Mouse (Mus musculus) left cerebral cortex, adult 2 months (tissue): ENCODE data around the gene Gm16867. TPM values are rescaled to one million over a fixed set of nuclear protein-coding genes. Genes with fewer than 3 reads are reported as not detected.
"Not testable (repeated sequence)": the region's sequence is repeated elsewhere in the genome, so short reads cannot be mapped to it uniquely, and the experiment has no call there.

ENCODE experiments used
- DNase-seq, 2 experiments: peaks; one replicate each; pipeline ENCODE4 v3.0.0; 2021 to 2022; ENCODE audit warnings: low spot score in 2 of 2, mixed read lengths in 1 of 2; ENCODE audit errors: extremely low spot score in 1 of 2
- H3K27ac ChIP-seq: fragments of 200-600 bp; 2 replicates; pipeline ENCODE4 v1.8.1; 2022
- H3K4me3 ChIP-seq: fragments of 200-600 bp; 2 replicates; pipeline ENCODE4 v1.8.1; 2022
- intact Hi-C: fragments of 180-260 bp; cut with DNase I; formaldehyde crosslinking; loops from one replicate; pipeline ENCODE4 v1.15.1; 2025
- long read RNA-seq, 2 experiments: library from polyadenylated mRNA; stranded (forward); transcript quantifications; one replicate each; pipeline ENCODE4 v2.0.0; 2021; ENCODE audit warnings: borderline mapping rate in 2 of 2
- total RNA-seq, 2 experiments: library from RNA; stranded (reverse); gene quantifications; 2 replicates each; pipeline ENCODE4 v1.2.3; 2021

The Gm16867 gene
- 10 to 100 TPM; 10.2 to 12.6 TPM for total RNA-seq
- long read RNA-seq, experiment 1, partial matches to known transcripts = 0 of 7 reads
- long read RNA-seq, experiment 1, other reads (novel, unspliced or antisense) = 4 of 7 reads
- long read RNA-seq, experiment 2, partial matches to known transcripts = 5 of 11 reads
- long read RNA-seq, experiment 2, other reads (novel, unspliced or antisense) = 5 of 11 reads

DNA sequence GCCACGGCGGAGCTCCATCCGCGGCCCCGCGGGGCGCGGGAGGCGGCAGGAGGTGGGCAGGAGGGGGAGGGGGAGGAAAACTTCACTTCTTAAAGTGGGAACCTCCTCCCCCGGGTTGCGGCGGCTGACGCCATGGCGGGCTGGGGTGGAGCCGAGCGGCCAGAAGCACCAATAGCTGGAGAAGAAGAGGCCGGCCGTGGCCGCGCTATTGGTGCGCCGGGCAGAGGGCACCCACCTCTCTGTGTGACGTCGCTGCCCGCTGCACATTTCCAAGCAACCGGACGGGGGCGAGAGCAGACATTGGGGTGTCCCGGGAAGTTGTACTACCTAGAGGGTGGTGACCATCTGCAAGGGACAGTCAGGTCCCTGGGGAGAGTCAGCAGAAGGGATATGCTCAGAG is at the start of gene Gm16867:
Gene Gm16867, minus strand, starts transcription at position 189 of the 400 bp plus-strand sequence.
- intact Hi-C loops, H3K4me3 ChIP-seq, DNase-seq, H3K27ac ChIP-seq: not testable (repeated sequence)

DNA sequence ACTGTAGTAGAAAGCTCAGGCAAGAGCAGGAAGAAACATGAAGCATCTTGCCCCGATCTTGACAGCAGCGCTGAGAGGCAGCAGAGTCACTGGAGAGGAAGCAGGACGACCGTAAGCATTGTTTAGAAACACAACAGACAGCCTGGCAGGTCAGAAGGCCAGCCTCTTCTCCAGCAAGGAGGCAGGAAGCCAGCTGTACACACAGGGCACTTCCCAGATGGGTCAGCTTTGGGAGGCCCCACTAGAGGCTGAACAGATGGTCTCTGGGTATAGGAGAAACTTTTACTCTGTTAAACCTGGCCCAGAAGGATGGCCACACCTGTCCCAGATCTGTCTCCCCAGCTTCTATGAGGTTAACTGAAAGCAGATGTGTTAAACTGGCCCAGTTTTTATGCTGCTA is 44.1 kb upstream of the Gm16867 start:
- H3K4me3 ChIP-seq, DNase-seq, intact Hi-C loops, H3K27ac ChIP-seq: not testable (repeated sequence)

DNA sequence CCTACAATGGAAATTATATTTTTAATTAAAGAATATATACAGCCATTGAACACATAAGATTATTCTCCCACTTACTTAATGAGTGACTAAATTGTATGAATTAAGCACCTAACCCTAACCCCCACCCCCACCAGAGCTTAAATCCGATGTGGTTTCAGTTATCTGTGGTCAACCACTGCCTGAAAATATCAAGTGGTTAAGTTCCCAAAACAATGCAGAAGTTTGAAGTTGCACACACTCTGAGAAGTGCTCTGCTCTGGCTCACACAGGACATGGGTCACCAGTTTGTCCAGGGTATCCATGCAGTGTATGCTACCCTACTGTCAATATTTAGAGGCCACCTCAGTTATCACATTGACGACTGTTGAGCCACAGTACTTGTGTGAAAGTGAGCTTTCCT is 41.9 kb upstream of the Gm16867 start:
- H3K4me3 ChIP-seq, H3K27ac ChIP-seq, intact Hi-C loops, DNase-seq: not testable (repeated sequence)

DNA sequence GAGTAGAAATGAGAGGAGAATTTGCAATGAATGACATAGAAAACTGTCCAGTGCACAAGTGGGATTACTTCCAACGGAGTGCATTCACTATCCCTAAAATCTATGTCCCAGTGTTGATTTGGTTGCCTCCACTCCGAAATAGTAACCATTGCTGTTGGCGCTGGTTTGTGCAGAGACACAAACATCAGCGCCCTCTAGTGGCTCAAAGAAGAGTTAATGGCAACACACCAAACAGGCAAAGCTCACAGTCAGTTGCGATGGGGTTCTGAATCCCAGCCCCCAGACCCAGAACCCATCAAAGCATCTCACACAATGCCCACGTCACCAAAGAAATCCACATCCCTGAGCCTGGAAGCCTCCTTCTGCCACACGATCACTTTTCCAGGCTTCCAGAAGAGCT is 40.9 kb upstream of the Gm16867 start:
- H3K27ac ChIP-seq = not testable (repeated sequence)

DNA sequence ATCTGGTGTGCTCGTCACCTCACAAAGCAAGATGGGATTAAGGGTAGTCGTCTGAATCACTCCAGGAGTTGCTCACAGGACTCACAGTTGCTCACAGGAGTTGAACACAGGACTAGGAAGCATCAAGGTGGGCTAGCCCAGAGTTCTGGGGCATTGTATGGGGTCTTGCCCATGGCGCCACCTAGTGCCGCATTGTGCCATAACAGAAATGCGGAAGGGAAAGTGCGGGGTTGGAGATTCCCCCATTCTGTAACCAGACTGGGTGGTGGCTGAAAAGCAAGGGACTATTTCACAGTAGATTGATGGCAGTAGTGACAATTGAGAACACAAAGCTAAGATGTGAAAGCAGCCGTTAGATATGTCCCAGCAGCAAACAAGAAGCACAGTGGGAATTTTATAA is 39.5 kb upstream of the Gm16867 start:
- DNase-seq, H3K4me3 ChIP-seq, H3K27ac ChIP-seq, intact Hi-C loops: not testable (repeated sequence)

More for the DNA sequence above, 40.9 kb upstream of the Gm16867 start:
- H3K4me3 ChIP-seq, intact Hi-C loops, DNase-seq: not testable (repeated sequence)

DNA sequence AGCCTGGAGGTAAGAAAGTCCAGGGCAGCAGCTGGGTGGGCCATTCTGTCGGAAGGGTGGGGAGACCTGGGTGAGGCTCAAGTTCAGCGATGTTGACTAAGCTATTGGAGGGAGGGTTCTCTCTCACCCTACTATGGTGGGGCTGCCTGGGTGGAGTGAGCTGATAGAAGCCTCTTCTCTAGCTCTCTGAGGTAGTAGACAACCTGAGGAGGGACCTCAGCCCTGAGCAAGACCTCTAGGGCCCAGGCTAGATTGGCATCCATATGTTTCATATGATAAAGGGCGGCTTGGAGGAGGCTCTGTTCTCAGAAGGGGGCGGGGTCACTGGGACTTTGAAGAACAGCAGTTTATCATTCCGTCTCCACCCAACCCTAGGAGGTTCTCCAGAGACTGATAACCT is 37.0 kb upstream of the Gm16867 start:
- intact Hi-C loops, H3K4me3 ChIP-seq, H3K27ac ChIP-seq, DNase-seq: not testable (repeated sequence)

DNA sequence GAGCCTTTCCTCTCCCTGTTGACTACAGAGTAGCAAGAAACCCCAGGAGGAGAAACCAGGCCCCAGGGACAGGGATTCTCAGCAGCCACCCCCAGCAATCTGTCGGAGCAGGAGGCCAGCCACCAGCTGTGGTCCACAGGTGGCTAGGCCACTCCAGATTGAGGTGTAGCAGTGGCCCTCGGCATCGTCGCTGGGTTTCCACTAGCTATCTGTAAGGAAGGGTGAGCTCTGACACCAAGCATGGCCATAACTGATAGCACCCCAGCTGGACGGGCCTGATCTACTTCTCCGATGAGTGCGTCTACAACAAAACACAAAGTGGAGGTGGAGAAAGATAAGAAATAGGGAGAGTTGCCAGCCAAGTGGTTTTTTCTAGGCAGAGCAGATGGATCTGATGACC is 33.4 kb upstream of the Gm16867 start:
- intact Hi-C loops, DNase-seq, H3K4me3 ChIP-seq, H3K27ac ChIP-seq: not testable (repeated sequence)

DNA sequence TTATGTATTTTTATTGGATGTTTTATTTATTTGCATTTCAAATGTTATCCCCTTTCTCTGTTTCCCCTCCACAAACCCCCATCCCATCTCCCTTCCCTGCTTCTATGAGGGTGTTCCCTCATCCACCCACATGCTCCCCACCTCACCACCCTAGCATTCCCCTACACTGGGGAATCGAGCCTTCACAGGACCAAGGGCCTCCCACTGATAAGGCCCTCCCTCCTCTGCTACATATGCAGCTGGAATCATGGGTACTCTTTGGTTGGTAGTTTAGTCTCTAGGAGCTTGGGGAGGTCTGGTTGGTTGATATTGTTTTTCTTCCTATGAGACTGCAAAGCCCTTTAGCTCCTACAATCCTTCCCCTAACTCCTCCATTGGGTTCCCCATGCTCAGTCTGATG is 23.0 kb upstream of the Gm16867 start:
- intact Hi-C loops, DNase-seq, H3K27ac ChIP-seq, H3K4me3 ChIP-seq: not testable (repeated sequence)

DNA sequence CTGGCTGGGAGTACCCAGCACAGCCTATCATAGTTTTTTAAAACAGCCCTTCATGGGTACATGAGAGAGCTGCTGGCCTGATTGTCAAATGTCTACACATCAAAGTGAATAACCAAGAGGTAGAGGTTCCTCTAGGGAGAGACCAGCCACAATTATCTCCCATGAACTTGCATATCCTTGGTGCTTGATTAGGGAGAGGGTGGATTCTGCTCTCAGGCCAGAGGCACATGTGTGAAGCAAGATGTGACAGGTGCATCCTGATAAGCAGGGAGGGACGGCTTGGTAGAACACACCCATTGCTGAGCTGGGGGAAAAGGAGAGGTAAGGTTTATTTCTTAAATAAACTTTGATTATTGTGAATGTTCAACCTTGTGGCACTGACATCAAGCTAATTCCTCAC is 19.8 kb upstream of the Gm16867 start:
- intact Hi-C loops, H3K27ac ChIP-seq, H3K4me3 ChIP-seq, DNase-seq: not testable (repeated sequence)

DNA sequence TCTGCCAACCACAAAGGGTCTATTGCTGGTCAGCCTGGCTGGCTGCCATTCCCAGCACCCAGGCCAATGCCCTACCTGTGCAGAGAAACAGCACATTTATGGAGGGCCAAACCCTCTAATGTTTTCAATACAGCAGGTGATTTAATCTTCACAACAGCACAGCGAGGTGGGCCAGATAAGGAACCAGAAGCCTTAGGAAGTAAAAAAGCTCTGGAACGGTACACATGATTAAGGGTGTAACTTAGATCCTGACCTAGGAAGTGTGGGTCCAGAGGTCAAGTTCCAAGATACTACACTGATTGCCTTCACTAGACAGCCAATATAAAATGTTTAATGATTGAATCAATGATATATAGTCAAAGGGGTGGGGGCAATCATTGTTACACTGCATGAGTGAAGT is 17.6 kb upstream of the Gm16867 start:
- H3K27ac ChIP-seq, DNase-seq, intact Hi-C loops, H3K4me3 ChIP-seq: not testable (repeated sequence)

DNA sequence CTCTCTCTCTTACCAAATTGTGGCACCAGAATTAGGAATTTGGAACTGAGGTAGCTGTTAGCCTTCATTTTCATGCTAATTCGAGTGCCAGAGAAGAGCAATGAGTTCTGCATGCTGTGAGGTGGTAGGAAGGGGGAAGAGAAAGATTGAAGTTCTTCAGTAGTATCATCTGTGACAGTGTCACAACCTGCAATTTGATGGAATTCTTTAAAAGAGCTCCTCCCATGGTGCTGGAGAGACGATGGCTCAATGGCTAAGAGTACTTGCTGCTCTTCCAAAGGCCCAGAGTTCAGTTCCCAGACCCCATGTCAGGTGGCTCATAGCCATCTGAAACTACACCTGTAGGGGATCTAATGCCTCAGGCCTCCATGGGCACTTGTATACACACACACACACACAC is 9.3 kb upstream of the Gm16867 start, which contains the start of gene Gm27179:
Gene Gm27179, minus strand, starts transcription at position 101 of the 400 bp plus-strand sequence.
- DNase-seq, H3K27ac ChIP-seq, intact Hi-C loops, H3K4me3 ChIP-seq: not testable (repeated sequence)

DNA sequence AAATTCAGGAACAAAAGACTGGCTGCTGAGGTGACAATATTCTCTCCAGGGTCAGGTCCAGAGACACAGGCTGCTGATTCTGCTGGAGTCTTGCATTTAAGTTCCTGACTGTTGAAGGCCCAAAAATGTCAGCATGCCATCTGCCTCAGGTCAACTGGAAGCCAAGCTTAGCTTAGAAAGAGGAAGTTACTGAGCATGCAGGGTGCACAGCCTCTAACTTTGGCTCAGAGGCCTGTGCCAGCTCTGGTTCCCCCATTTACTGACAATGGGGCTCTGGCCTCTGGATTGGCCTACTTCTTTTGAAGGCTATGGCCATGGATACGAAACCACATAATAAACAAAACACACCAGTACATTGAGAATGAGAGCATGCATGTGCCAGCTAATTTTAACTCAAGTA is 3.8 kb upstream of the Gm16867 start:
- intact Hi-C loops, H3K4me3 ChIP-seq, H3K27ac ChIP-seq, DNase-seq: not testable (repeated sequence)

DNA sequence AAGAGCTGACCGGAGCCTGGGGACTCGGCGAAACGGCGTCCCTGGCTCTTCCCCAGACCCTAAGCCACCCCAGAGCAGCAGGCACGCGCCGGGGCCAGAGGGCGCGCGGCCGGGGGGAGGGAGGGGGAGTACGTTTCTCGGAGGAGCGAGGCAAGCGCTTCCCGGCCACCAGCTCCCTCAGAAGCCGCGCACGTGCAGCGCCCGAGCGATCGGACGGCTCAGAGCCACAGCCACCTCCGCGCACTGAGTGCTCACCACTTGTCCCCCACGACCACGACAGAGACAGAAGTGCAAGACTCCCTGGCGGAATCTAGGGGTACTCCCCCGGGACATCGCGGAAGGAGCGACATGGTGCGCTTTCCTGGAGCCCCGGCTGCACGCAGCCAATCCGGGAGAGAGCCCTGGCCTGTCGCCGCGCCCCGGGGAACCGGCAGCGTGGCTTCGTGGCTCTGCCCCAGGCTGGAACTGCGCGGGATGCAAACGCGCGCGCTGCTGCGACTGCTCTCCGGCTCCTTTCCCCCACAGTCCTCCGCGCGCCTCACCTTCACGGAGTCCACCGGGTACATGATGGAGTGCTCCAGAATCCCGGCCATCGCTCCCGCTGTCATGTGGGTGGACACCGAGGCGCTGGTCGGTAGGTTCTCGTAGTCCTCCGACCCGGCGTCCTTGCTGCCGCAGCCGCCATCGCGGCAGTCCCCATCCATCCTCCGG is 567 bp downstream of the Gm16867 start:
- DNase-seq, H3K27ac ChIP-seq, intact Hi-C loops, H3K4me3 ChIP-seq: not testable (repeated sequence)

DNA sequence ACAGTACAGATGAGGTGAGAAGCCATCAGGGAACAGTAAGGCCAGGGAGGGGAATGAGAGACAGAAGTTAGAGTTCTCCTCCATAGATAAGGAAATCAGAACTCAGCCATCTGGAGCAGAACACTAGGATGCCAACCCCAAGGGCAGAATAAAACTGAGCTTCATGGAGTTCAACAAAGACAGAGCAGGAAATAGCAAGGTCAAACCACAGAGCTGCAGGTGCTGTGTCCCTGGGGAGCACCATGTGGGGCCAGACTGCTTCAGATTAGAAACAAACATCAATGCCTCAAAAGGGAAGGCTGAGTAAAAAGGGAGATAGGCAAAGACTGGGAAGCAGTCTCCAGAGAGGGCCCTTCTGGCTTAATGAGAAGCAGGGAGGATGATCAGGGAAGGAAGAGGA is 6.9 kb downstream of the Gm16867 start:
- H3K4me3 ChIP-seq, intact Hi-C loops, H3K27ac ChIP-seq, DNase-seq: not testable (repeated sequence)

DNA sequence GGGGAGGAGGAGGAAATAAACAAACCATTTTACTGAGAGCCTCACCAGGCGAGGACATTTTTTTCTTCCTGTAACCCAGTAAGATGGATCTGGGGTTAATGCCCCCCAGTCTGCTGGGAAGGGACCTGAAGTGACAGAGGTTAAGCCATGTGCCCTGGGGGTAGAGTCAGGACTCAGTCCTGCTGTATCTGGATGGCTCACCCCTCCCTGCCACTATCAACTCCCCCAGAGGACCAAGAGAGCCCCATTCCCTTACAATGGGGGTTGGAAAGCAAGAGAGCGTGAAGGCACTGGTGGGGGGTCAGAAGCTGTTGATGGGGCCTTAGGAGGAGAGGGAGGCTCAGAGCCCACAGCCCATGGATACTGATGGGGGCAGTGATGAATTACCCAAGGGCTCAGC is 8.2 kb downstream of the Gm16867 start:
- intact Hi-C loops, DNase-seq, H3K4me3 ChIP-seq, H3K27ac ChIP-seq: not testable (repeated sequence)

DNA sequence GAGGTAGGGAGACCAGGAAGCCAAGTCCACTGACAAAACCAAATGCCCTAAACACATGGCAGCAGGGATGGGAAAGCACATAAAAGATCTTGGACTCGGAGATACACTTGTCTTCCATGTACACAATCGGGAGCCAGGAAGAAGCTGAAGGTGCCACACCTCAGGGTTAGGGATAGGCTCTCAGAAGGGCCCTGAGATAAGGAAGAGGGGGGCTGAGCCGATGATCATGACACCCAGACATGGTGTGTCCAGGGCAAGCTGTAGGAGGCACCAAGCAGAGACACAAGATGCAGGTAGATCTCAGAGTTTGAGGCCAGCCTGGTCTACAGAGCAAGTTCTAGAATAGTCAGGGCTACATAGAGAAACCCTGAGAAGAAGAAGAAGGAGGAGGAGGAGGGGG is 8.6 kb downstream of the Gm16867 start:
- not testable (repeated sequence) for H3K27ac ChIP-seq

DNA sequence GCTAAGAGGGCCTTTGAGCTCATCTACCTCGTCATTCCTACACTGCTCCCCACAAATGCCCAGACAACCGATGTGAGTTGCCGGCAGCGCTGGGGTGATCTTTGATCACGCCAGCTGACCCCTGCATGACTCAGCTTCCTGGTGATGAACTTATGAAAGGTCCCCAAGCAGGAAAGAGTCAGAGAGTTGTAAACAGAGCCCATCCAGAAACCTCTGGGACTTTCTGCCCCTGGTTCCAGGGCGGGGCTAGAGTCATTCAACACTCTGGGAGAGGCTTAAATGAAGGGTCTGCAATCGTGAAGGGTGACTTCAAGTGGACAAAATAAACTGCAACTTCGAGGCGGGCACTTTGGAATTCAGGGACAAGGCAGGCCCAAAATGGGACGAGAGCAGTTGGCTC is 15.2 kb downstream of the Gm16867 start:
- H3K4me3 ChIP-seq, DNase-seq, intact Hi-C loops, H3K27ac ChIP-seq: not testable (repeated sequence)

More for the DNA sequence above, 8.6 kb downstream of the Gm16867 start:
- H3K4me3 ChIP-seq, intact Hi-C loops, DNase-seq: not testable (repeated sequence)
